Mouse (Mus musculus): ENCODE results near the gene Lhfpl5.

Lhfpl5 gene

DNA sequence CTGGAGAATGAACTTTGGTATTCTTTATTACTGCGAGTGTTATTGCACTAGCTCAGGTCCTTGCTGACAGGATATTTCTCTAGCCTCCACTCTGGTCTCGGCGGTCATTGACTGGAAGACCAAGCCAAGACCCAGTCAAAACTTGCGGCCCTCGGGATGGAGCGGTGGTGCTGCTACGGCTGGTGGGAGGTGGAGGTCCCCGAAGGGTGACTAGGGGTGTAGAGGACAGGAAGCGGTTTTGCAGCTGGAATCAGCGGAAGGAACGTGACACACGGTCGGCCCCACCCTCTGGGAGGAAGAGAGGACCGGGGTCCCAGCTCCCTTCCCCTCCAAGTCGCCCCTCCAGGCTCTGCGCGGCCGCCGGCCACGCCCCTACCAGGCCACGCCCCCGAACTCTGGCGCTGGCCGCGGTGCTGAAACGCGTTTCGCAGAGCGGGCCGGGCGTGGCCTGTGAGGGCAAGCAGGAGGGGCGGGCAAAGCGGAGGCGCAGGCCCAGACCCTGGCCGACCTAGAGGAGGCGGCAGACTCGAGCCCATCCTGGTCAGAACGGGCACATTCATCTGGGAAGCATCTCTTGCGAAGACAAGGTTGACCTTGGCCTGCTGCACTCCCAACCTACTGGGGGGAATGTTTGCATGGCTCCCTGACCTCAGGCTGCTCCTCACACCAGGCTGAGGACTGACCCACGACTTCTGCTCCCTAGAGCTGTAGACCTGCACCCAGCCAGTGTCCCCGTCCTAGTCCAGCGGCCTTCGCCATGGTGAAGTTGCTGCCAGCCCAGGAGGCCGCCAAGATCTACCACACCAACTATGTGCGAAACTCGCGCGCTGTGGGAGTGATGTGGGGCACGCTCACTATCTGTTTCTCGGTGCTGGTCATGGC lies at the start of gene Lhfpl5:
TSS of gene Lhfpl5 (plus strand) at position 398 of the 882 bp plus-strand sequence.
- ChIA-PET POLR2A (interaction anchor here in 3 of 4 experiments (0.6 to 3.4 kb wide), 9 partner anchors 9 to 117 kb away, joined by 3 to 20 read pairs (median 6); no protein-coding TSS in a partner anchor), CTCF (interaction anchor here in 2 of 4 experiments (0.5 to 1.0 kb wide), 2 partner anchors 13 to 1065 kb away, joined by 3 read pairs; no protein-coding TSS in a partner anchor)

DNA sequence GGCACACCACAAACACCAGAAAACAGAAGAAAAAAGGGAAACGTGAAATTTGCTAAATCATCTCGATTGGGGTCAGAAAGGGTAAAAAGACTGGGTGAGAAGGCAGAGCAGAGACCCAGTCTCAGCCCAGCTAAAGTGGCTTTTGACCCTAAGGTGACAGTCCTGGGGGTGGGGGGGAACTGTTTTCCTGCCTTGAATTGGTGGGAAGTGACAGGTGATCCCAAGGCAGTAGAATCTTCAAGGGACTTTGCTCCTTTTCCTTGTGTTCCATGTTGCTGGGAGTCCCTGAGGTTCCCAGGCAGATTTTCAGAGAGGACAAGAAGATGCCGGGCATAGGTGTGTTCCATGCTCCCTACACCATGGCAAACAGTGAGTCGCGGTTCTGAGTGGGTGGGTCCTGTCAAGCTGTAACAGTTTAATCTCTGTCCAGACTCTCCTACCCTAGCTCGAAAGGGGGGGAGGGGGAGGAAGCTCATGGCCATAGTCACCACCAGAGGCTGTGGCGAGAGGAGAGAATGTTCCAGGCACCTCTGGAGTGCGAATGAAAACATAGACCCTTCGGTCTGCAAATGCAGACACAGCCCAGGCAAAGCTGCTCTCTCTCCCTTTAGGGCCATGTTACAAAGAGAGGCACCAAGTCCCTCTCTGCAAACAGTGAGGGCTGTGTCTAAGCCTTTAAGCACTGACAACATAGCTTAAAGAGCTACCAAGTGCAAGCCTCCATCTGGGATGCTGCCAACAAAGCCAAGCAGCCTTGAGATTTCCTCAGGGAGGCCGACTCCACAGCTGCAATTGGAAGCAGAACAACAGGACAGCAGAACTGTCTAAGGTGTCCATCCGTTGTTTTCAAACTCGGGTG lies 48.0 kb upstream of the Lhfpl5 start:
- POLR2A ChIA-PET = interaction anchor here in 3 of 4 experiments (0.6 to 3.7 kb wide), 26 partner anchors 10 to 320 kb away, joined by 3 to 26 read pairs (median 4); partner anchors contain the start of gene Def6 (in 1 of the 3)

DNA sequence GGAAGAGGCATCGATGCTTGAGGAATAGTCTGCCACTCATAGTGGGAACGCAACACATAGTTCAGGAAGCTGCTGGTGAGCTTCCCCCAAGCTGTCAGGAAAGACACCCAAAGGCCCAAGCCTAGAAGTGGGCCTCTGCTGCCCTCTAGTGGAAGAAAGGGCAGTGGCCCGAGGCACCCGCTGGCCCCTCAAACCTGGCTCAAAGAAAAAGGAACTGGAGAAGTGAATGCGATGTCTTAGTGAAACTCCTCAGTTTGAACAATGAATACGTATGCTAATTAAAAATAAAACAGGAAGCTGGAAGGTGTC lies 47.4 kb upstream of the Lhfpl5 start:
- POLR2A ChIA-PET = interaction anchor here (0.5 to 3.7 kb wide), 31 partner anchors 10 to 321 kb away, joined by 3 to 26 read pairs (median 4); partner anchors contain the start of gene Def6 (in 1 of the 4)
- CTCF ChIA-PET = interaction anchor here (0.5 to 4.6 kb wide), 69 partner anchors 8 to 443 kb away, joined by 3 to 50 read pairs (median 5); partner anchors contain the start of genes Def6 (in 1 of the 4) and Fkbp5 (in 1 of the 4)

More for the DNA sequence above, 48.0 kb upstream of the Lhfpl5 start:
- CTCF ChIA-PET = interaction anchor here (0.5 to 4.6 kb wide), 73 partner anchors 8 to 443 kb away, joined by 3 to 50 read pairs (median 4); partner anchors contain the start of genes Def6 (in 1 of the 4) and Fkbp5 (in 1 of the 4)

DNA sequence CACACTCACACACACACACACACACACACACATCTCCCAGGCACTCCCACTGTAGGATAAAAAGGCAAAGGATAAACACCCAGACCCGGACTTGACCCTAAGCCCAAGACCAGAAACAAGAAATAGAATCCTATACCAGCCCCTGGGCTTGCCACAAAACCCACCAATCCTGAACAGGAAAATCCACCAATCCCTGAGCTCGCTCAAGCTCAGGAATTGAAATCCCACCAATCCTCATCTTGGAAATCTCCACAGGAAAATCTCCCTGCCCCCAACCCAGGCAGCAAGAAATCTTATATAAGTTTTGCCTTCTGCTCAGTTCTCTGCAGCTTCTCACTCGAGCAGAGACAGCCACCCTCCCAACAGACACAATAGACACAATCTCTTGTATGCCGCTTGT lies 46.3 kb upstream of the Lhfpl5 start:
- POLR2A ChIA-PET = interaction anchor here in 3 of 4 experiments (0.6 to 3.7 kb wide), 42 partner anchors 8 to 303 kb away, joined by 3 to 26 read pairs (median 4); partner anchors contain the start of genes Clpsl2 (in 1 of the 3), Mapk14 (in 1 of the 3) and Tulp1 (in 1 of the 3)
- CTCF ChIA-PET = interaction anchor here (0.5 to 4.6 kb wide), 46 partner anchors 9 to 689 kb away, joined by 3 to 50 read pairs (median 4); partner anchors contain the start of genes Fkbp5 (in 1 of the 4) and Ppard (in 1 of the 4)

DNA sequence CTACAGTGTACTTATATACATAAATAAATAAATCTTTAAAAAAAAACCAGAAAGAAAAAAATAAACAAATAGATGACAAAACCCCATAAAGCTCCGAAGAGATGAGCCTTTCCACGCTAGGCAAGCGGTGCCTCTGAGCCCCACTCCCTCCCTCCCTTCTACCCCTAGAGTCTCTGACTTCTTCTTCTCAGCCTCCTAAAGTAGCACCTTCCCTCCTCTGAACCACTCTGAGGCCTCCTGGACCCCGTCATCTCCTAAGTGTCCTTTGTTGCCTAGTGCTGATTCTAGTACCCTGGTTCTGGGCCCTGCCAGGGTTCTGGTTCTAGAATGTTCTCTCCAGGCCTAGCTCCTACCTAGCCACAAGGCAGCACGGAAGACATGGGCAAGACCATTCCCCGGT lies 44.9 kb upstream of the Lhfpl5 start, which contains the start of gene Armc12:
TSS of gene Armc12 (plus strand) at position 301 of the 400 bp plus-strand sequence.
- POLR2A ChIA-PET = interaction anchor here in 3 of 4 experiments (0.5 to 2.5 kb wide), 12 partner anchors 11 to 206 kb away, joined by 3 to 7 read pairs (median 4); no protein-coding TSS in a partner anchor

DNA sequence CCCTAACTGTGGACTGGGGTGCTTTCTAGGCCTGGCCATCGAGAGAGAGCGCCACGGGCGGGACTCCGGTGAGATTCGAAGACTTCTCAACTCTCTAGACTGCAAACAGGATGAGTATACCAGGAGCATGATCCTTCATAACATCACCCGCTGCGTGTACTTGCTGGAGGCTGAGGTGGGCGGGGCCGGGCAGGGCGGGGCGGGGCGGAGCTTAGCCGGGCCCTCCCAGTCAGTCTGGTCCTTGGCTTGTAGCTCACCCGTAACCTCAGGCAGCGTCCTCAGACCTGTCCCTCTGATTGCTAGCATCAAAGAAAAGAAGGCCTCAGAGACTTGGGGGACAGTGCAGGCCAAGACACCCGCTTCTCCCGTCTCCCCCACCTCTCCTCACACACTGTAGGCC lies 43.5 kb upstream of the Lhfpl5 start:
- ChIA-PET CTCF (interaction anchor here in 3 of 4 experiments (0.6 to 2.7 kb wide), 10 partner anchors 9 to 203 kb away, joined by 3 to 16 read pairs (median 4); partner anchors contain the start of genes Clpsl2 (in 1 of the 3) and Rpl10a (in 1 of the 3)), POLR2A (interaction anchor here in 3 of 4 experiments (0.6 to 1.2 kb wide), 12 partner anchors 9 to 354 kb away, joined by 3 to 13 read pairs (median 3); no protein-coding TSS in a partner anchor)

More for the DNA sequence above, 44.9 kb upstream of the Lhfpl5 start, which contains the start of gene Armc12:
- CTCF ChIA-PET = interaction anchor here (0.6 to 4.6 kb wide), 12 partner anchors 12 to 298 kb away, joined by 3 to 50 read pairs (median 5); partner anchors contain the start of gene Ppard (in 1 of the 4)

DNA sequence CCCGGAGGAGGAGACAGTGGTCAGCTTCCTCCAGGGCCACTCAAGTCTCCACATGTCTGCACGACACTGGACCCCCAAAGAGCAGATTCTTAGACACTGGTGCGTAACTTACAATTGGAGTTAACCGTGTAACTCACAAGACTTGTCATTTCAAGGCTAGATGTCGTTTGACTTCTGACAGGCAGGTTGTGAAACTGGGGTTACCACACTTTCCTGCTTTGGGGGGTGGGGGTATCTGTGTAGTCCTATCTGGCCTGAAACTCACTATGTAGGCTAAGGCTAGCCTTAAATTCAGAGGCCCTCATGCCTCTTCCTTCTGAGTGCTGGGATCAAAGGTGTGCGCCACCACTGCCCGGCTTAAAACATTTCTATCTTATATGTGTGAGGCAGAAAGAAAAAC lies 42.9 kb upstream of the Lhfpl5 start:
- POLR2A ChIA-PET = interaction anchor here in 2 of 4 experiments (0.6 to 1.2 kb wide), 10 partner anchors 9 to 203 kb away, joined by 3 to 13 read pairs (median 3); no protein-coding TSS in a partner anchor
- CTCF ChIA-PET = interaction anchor here in 2 of 4 experiments (0.6 to 2.7 kb wide), 7 partner anchors 9 to 204 kb away, joined by 3 to 16 read pairs (median 5); partner anchors contain the start of gene Rpl10a (in 1 of the 2)

DNA sequence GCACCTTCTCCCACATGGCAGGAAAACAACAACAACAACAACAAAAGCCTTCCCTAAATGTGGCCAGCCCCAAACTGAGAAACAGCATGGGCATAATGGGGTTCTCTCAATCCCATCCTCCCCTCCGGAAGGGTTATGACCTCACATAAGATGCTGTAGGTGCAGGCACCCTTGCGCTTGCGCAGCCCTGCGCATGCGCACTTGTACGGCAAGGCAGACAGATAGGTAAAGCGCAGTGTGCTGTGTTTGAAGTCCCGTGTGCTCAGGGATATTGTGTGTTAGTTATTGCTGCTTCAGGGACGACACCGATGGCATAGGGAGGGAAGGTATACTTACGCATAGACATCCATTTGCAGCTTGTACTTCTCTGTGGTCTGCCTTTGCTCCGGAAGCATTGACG lies 42.1 kb upstream of the Lhfpl5 start:
- CTCF ChIA-PET = interaction anchor here in 2 of 4 experiments (0.5 to 0.7 kb wide), 3 partner anchors 10 to 534 kb away, joined by 3 read pairs; no protein-coding TSS in a partner anchor
- POLR2A ChIA-PET = interaction anchor here in 2 of 4 experiments (0.6 kb wide), 3 partner anchors 45 to 347 kb away, joined by 3 to 4 read pairs (median 4); no protein-coding TSS in a partner anchor

DNA sequence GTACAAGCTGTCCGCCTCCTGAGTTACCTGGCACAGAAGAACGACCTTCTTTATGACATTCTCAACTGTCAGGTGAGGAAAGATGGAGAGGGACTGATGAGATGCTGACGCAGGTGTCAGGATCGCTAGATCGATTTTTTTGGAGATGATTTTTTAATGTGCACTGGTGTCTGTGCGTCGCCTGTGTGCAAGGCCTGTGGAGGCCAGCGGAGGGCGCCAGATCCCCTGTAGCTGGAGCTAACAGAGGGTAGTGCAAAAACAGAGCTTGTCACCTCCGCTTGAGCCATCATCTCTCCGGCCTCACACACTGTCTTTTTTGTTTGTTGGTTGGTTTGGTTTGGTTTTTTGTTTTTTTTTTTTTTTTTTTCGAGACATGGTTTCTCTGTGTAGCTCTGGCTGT lies 37.6 kb upstream of the Lhfpl5 start:
- ChIA-PET CTCF (interaction anchor here (0.5 to 2.5 kb wide), 70 partner anchors 9 to 843 kb away, joined by 3 to 23 read pairs (median 4); partner anchors contain the start of genes Clpsl2 (in 2 of the 4), Def6 (in 1 of the 4), Slc26a8 (in 1 of the 4) and Srsf3 (in 1 of the 4)), POLR2A (interaction anchor here (0.6 to 3.1 kb wide), 39 partner anchors 9 to 407 kb away, joined by 3 to 13 read pairs (median 4); partner anchors contain the start of genes Clpsl2 (in 2 of the 4) and Srpk1 (in 1 of the 4))

DNA sequence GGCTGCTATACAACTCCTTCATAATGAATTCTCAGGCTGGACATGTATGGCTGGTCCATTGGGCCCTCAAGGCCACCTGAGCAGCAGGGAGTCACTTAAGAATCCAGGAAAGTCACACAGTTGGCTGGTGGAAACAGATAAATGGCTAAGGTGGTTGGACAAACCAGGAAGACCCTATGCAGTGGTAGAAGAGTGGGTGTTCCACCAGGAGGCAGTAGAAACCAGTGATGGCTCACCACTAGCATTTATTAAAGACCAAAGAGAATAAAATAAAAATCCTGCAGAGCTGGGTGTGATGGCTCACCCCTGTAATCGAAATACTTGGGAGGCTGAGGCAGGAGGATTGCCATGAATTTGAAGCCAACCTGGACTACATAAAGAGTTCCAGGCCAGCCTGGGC lies 28.5 kb upstream of the Lhfpl5 start:
- ChIA-PET CTCF (interaction anchor here in 2 of 4 experiments (1.0 to 1.4 kb wide), 2 partner anchors 9 to 19 kb away, joined by 3 to 4 read pairs; no protein-coding TSS in a partner anchor), POLR2A (interaction anchor here in 1 of 4 experiments (0.9 to 3.7 kb wide), 3 partner anchors 9 to 34 kb away, joined by 3 to 13 read pairs (median 6); no protein-coding TSS in a partner anchor)

DNA sequence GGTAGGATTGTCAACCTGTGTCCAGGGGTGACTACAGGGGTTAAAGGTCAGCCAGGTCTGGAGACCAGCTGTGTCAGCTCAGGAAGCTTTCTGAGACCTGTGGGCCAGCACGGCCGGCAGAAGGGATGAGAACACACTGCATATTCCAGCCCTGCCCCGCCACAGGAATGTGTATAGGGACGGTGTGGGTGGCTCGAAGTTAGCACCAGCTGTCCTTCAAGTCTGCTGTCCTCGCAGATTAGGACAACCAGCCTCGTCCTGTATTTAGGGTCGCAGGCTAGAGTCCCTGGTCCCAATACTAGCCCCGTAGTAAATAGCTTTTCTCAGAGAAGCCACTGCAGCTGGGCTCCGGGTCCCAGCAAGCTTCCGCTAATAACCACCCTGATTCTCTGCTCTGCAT lies 26.9 kb upstream of the Lhfpl5 start:
- CTCF ChIA-PET = interaction anchor here (0.5 to 1.8 kb wide), 11 partner anchors 10 to 393 kb away, joined by 3 to 9 read pairs (median 3); no protein-coding TSS in a partner anchor
- POLR2A ChIA-PET = interaction anchor here (0.5 to 3.7 kb wide), 23 partner anchors 8 to 352 kb away, joined by 3 to 13 read pairs (median 4); partner anchors contain the start of gene Srpk1 (in 1 of the 4)

DNA sequence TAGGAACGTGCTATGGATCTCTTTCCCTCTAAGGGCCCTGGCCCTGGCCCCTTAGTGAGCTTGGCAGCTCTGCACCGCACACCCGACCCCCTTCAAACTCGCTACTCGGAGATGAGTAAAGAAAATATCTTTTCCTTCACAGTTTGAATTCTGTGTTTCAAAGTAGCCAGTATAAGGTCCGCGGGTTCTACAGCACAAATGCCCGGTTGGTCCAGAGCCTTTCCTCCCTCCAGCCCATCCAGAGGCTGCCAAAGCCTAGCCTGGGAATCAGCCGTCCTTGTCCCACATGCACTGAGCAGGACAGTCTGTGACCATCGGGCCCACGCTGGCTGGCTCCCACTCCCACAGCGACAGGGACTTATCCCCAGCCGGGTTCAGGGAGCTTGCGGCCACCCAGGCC lies 26.3 kb upstream of the Lhfpl5 start, which contains the start of gene Clpsl2:
TSS of gene Clpsl2 (plus strand) at position 301 of the 400 bp plus-strand sequence.
- POLR2A ChIA-PET = interaction anchor here in 3 of 4 experiments (0.5 to 3.7 kb wide), 20 partner anchors 8 to 351 kb away, joined by 3 to 13 read pairs (median 4); partner anchors contain the start of genes Clps (in 1 of the 3) and Srpk1 (in 1 of the 3)
- CTCF ChIA-PET = interaction anchor here (0.5 to 1.8 kb wide), 10 partner anchors 11 to 378 kb away, joined by 3 to 9 read pairs (median 3); no protein-coding TSS in a partner anchor

DNA sequence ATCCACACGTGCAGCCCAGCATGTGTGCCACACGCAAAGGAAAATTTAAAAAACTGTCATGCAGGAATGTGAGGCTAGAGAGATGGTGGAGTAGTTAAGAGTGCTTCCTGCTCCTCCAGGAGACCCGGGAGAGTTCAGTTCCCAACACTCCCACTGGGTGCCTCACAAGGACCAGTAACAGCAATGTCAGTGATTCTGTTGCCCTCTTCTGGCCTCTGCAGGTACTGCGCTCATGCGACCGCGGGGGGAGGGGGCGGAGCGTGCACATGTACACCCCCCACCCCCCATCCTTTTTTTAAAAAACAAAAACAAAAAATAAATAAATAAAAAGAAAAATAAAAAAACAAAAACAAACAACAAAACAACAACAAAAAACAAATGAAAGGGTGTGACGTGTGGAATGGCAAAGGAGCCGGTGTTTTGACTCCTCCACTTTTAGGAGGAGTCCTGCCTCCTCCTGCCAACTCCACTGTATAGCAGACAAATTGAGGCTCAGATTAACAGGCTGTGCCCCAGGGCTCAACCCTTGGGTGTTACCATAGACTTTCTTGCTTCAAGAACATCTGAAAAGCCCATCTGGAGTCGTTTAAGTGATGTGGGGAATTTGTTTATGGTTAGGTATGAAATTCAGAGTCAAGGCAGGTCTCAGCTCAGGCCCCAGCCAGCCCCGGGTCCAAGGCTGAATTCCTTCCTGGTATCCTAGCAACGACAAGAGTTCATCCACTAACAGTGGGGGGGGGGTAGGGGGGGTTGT lies 22.2 kb upstream of the Lhfpl5 start:
- ChIA-PET POLR2A (interaction anchor here in 3 of 4 experiments (0.6 to 2.5 kb wide), 28 partner anchors 8 to 619 kb away, joined by 3 to 9 read pairs (median 4); no protein-coding TSS in a partner anchor), CTCF (interaction anchor here (0.6 to 2.0 kb wide), 30 partner anchors 8 to 374 kb away, joined by 3 to 11 read pairs (median 3); partner anchors contain the start of gene Clps (in 1 of the 4))

DNA sequence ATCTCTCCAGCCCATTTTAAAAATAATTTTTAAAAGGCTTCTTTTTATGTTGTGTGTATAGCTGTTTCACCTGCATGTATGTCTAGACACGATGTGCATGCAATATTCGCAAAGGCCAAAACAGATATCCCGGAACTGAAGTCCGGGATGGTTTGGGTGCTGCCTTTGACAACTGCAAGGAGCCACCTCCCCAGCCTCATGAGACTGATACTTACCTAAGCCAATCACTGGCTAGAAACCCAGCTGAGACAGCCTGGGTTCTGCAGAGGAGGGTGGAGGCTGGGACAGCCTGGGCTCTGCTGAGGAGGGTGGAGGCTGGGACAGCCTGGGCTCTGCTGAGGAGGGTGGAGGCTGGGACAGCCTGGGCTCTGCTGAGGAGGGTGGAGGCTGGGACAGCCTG lies 21.4 kb upstream of the Lhfpl5 start:
- ChIA-PET POLR2A (interaction anchor here in 3 of 4 experiments (0.6 to 2.5 kb wide), 25 partner anchors 8 to 618 kb away, joined by 3 to 9 read pairs (median 4); no protein-coding TSS in a partner anchor), CTCF (interaction anchor here (0.6 to 2.0 kb wide), 25 partner anchors 12 to 373 kb away, joined by 3 to 11 read pairs (median 3); no protein-coding TSS in a partner anchor)
